Mouse (Mus musculus) spleen, embryonic (tissue): ENCODE measurements at regions not wholly inside any gene's neighbourhood (a gene's known extent, or its start where the extent isn't known, plus 50 kb on each side); places are given as distances from the start of the nearest gene placed in this dataset.
"Not testable (repeated sequence)": the region's sequence is repeated elsewhere in the genome, so short reads cannot be mapped to it uniquely, and the experiment has no call there.

Source experiments
- CTCF ChIA-PET: fragments of 350-600 bp; sonication (Branson Sonifier 250); formaldehyde crosslinking; loops from one replicate; lab custom pipeline; 2022; lab: Charles Lee

GRCm38 (mm10) chr5:40908803-40909202, 799.2 kb downstream of the Rab28 start:
- CTCF ChIA-PET = no interaction called here

GRCm38 (mm10) chr5:40901742-40902141, 806.2 kb downstream of the Rab28 start:
- CTCF ChIA-PET = no interaction called here

GRCm38 (mm10) chr5:40882886-40883285, 825.1 kb downstream of the Rab28 start:
- CTCF ChIA-PET = no interaction called here

- CTCF ChIA-PET = no interaction called here
These were observed 830.2 kb downstream of the Rab28 start for GRCm38 (mm10) chr5:40877756-40878155.

GRCm38 (mm10) chr5:40862349-40862748, 845.6 kb downstream of the Rab28 start:
- CTCF ChIA-PET = not testable (repeated sequence)
